Mouse (Mus musculus) MEL (cell line): Measurements from ENCODE around the gene Ldb1. TPM values are rescaled to one million over a fixed set of nuclear protein-coding genes. Genes with fewer than 3 reads are reported as not detected.

ENCODE experiments used
- DNase-seq: peaks from one replicate; pipeline ENCODE4 v3.0.0; 2011; ENCODE audit warnings: low read depth, low spot score
- H3K27ac ChIP-seq: 2 replicates; pipeline ENCODE4 v1.5.1; 2012; ENCODE audit warnings: low read depth, mild to moderate bottlenecking, control low read depth, low read length, moderate library complexity; ENCODE audit not compliant: control insufficient read depth
- H3K27me3 ChIP-seq, 2 experiments: fragments of 150-350 bp in 1 of 2; sonication (generic) in 1 of 2; 2 replicates each; pipeline ENCODE4 v1.6.1; 2012; ENCODE audit warnings: low read length in 2 of 2, mild to moderate bottlenecking in 2 of 2, improper control_type of control experiment in 1 of 2, moderate library complexity in 1 of 2; ENCODE audit not compliant: insufficient read depth in 2 of 2, control insufficient read depth in 1 of 2
- H3K36me3 ChIP-seq, 2 experiments: 2 replicates each; pipeline ENCODE4 v1.6.1; 2012 to 2014; ENCODE audit warnings: low read length in 2 of 2, improper control_type of control experiment in 1 of 2, inconsistent platforms in 1 of 2, mild to moderate bottlenecking in 1 of 2; ENCODE audit not compliant: insufficient read depth in 2 of 2, control insufficient read depth in 1 of 2
- H3K4me1 ChIP-seq, 2 experiments: fragments of 150-350 bp in 1 of 2; sonication (generic) in 1 of 2; 2 replicates each; pipeline ENCODE4 v1.6.1; 2012; ENCODE audit warnings: low read length in 2 of 2, improper control_type of control experiment in 1 of 2, mild to moderate bottlenecking in 1 of 2; ENCODE audit not compliant: insufficient read depth in 2 of 2, control insufficient read depth in 1 of 2
- H3K4me3 ChIP-seq, 2 experiments: fragments of 150-350 bp in 1 of 2; sonication (generic) in 1 of 2; 2 replicates each; pipeline ENCODE4 v1.5.1; 2012; ENCODE audit warnings: low read depth in 2 of 2, low read length in 2 of 2, mild to moderate bottlenecking in 2 of 2, moderate library complexity in 2 of 2, control low read depth in 1 of 2, improper control_type of control experiment in 1 of 2; ENCODE audit not compliant: control insufficient read depth in 1 of 2, insufficient read depth in 1 of 2
- H3K79me2 ChIP-seq: 2 replicates; pipeline ENCODE4 v1.6.1; 2012; ENCODE audit warnings: mild to moderate bottlenecking, low read length, moderate library complexity; ENCODE audit not compliant: control insufficient read depth, poor library complexity, insufficient read depth
- H3K9ac ChIP-seq: 2 replicates; pipeline ENCODE4 v1.6.1; 2012; ENCODE audit warnings: low read depth, mild to moderate bottlenecking, control low read depth, low read length, moderate library complexity; ENCODE audit not compliant: control insufficient read depth, poor library complexity, severe bottlenecking
- H3K9me3 ChIP-seq: fragments of 150-350 bp; sonication (generic); replicated peaks from 2 replicates; pipeline ENCODE4 v1.6.1; 2012; ENCODE audit warnings: mild to moderate bottlenecking, low read length, improper control_type of control experiment, moderate library complexity; ENCODE audit not compliant: insufficient read depth
- CHD1 ChIP-seq: IDR thresholded peaks from 2 replicates; pipeline ENCODE4 v1.6.1; 2012; ENCODE audit warnings: low read depth, mild to moderate bottlenecking, inconsistent platforms, low read length, improper control_type of control experiment
- CTCF ChIP-seq, 3 experiments: IDR thresholded peaks in 2 of 3; conservative IDR thresholded peaks in 1 of 3; 2 replicates each; pipeline ENCODE4 v1.5.1; 2011 to 2012; ENCODE audit warnings: low read length in 3 of 3, low read depth in 2 of 3, mild to moderate bottlenecking in 2 of 3, improper control_type of control experiment in 1 of 3, inconsistent platforms in 1 of 3, mixed read lengths in 1 of 3, moderate library complexity in 1 of 3; ENCODE audit not compliant: control insufficient read depth in 1 of 3, insufficient read depth in 1 of 3, poor library complexity in 1 of 3, severe bottlenecking in 1 of 3
- GATA1 ChIP-seq: IDR thresholded peaks from 2 replicates; pipeline ENCODE4 v1.6.1; 2011; ENCODE audit warnings: low read depth, low read length, improper control_type of control experiment
- JUND ChIP-seq: IDR thresholded peaks from 2 replicates; pipeline ENCODE4 v1.6.1; 2011; ENCODE audit warnings: low read depth, mild to moderate bottlenecking, improper control_type of control experiment, low read length
- KAT2A ChIP-seq: conservative IDR thresholded peaks from 2 replicates; pipeline ENCODE4 v1.6.1; 2012; ENCODE audit warnings: low read depth, low read length, improper control_type of control experiment, inconsistent platforms
- MAFK ChIP-seq: IDR thresholded peaks from 2 replicates; pipeline ENCODE4 v1.6.1; 2011; ENCODE audit warnings: low read depth, mild to moderate bottlenecking, low read length, improper control_type of control experiment, borderline replicate concordance
- MAZ ChIP-seq: IDR thresholded peaks from 2 replicates; pipeline ENCODE4 v1.6.1; 2012; ENCODE audit warnings: low read depth, mild to moderate bottlenecking, inconsistent platforms, low read length, improper control_type of control experiment
- MXI1 ChIP-seq: IDR thresholded peaks from 2 replicates; pipeline ENCODE4 v1.6.1; 2011; ENCODE audit warnings: mild to moderate bottlenecking, low read depth, low read length, improper control_type of control experiment
- MYB ChIP-seq: IDR thresholded peaks from 2 replicates; pipeline ENCODE4 v1.6.1; 2011; ENCODE audit warnings: mild to moderate bottlenecking, low read depth, low read length, improper control_type of control experiment
- MYC ChIP-seq: IDR thresholded peaks from 2 replicates; pipeline ENCODE4 v1.6.1; 2011; ENCODE audit warnings: low read depth, mild to moderate bottlenecking, low read length, improper control_type of control experiment, moderate library complexity
- POLR2A ChIP-seq, 2 experiments: IDR thresholded peaks; 2 replicates each; pipeline ENCODE4 v1.6.1; 2011 to 2012; ENCODE audit warnings: low read length in 2 of 2, mild to moderate bottlenecking in 2 of 2, control low read depth in 1 of 2, improper control_type of control experiment in 1 of 2, low read depth in 1 of 2, moderate library complexity in 1 of 2; ENCODE audit not compliant: control insufficient read depth in 1 of 2, insufficient read depth in 1 of 2, poor library complexity in 1 of 2
- POLR2AphosphoS2 ChIP-seq: IDR thresholded peaks from 2 replicates; pipeline ENCODE4 v1.6.1; 2011; ENCODE audit warnings: low read length, improper control_type of control experiment
- POLR2AphosphoS5 ChIP-seq: IDR thresholded peaks from 2 replicates; pipeline ENCODE4 v1.6.1; 2012; ENCODE audit warnings: low read depth, borderline replicate concordance, mild to moderate bottlenecking, inconsistent platforms, low read length, moderate library complexity, mixed read lengths
- RAD21 ChIP-seq: IDR thresholded peaks from 2 replicates; pipeline ENCODE4 v1.6.1; 2011; ENCODE audit warnings: mild to moderate bottlenecking, low read depth, low read length, improper control_type of control experiment
- RCOR1 ChIP-seq: IDR thresholded peaks from 2 replicates; pipeline ENCODE4 v1.6.1; 2012; ENCODE audit warnings: low read depth, mild to moderate bottlenecking, inconsistent platforms, low read length, improper control_type of control experiment
- SIN3A ChIP-seq: IDR thresholded peaks from 2 replicates; pipeline ENCODE4 v1.6.1; 2012; ENCODE audit warnings: low read length, improper control_type of control experiment, inconsistent platforms
- SMC3 ChIP-seq: IDR thresholded peaks from 2 replicates; pipeline ENCODE4 v1.6.1; 2011; ENCODE audit warnings: low read depth, low read length, improper control_type of control experiment
- TBP ChIP-seq: IDR thresholded peaks from 2 replicates; pipeline ENCODE4 v1.8.0; 2011; ENCODE audit warnings: low read depth, low read length, improper control_type of control experiment
- UBTF ChIP-seq: IDR thresholded peaks from 2 replicates; pipeline ENCODE4 v1.6.1; 2012; ENCODE audit warnings: low read depth, mild to moderate bottlenecking, inconsistent platforms, low read length, improper control_type of control experiment, moderate library complexity, borderline replicate concordance; ENCODE audit not compliant: insufficient read depth
- USF1 ChIP-seq: IDR thresholded peaks from 2 replicates; pipeline ENCODE4 v1.6.1; 2014; ENCODE audit warnings: low read depth, mild to moderate bottlenecking, inconsistent platforms, low read length, improper control_type of control experiment, moderate library complexity
- USF2 ChIP-seq, 2 experiments: IDR thresholded peaks; 2 replicates each; pipeline ENCODE4 v1.6.1; 2011 to 2012; ENCODE audit warnings: improper control_type of control experiment in 2 of 2, low read length in 2 of 2, borderline replicate concordance in 1 of 2, inconsistent platforms in 1 of 2, low read depth in 1 of 2, mild to moderate bottlenecking in 1 of 2; ENCODE audit not compliant: insufficient read depth in 1 of 2
- ZC3H11A ChIP-seq: IDR thresholded peaks from 2 replicates; pipeline ENCODE4 v1.6.1; 2012; ENCODE audit warnings: low read depth, mild to moderate bottlenecking, inconsistent platforms, low read length, improper control_type of control experiment
- ZNF384 ChIP-seq: IDR thresholded peaks from 2 replicates; pipeline ENCODE4 v1.6.1; 2012; ENCODE audit warnings: low read depth, mild to moderate bottlenecking, inconsistent platforms, low read length, improper control_type of control experiment
- polyA plus RNA-seq, 2 experiments: library from polyadenylated mRNA; stranded (reverse) in 1 of 2; unstranded in 1 of 2; fragments of >175 nt in 1 of 2; fragments of >200 nt in 1 of 2; gene quantifications; 2 replicates each; pipeline versions ENCODE4 v1.2.1 to v1.2.4; 2012; ENCODE audit warnings: low replicate concordance in 2 of 2, low read depth in 1 of 2; ENCODE audit not compliant: insufficient read length in 2 of 2, insufficient read depth in 1 of 2, missing spikeins in 1 of 2
- total RNA-seq: library from RNA; depleted of rRNA; stranded (reverse); fragments of 300-350 nt; gene quantifications from 2 replicates; pipeline ENCODE4 v1.2.3, GENCODE M21; 2012

The Ldb1 gene
- total and polyA plus RNA-seq, 3 experiments = 357 to 842 (median 632) TPM

DNA sequence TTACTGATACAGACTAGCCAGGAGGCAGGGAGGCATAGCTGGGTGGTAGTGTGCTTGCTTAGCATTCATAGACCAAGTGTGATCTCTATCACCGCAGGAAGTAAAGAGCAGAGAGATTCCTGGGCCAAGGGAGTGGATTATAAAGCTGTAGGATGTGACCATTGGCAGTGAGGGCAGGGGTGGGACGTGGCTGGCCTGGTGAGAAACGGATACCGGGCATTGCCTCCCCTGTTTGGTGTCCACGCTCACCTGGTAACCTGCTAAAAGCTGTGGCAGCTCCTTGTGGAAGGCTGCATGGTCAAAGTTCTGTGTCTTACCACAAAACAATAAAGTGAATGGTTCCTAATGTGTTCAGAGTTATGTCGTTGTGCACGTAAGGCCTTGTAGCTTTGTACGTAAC is 40.2 kb upstream of the Ldb1 start:
- Histone ChIP-seq H3K27ac (no peak overlapping the region), H3K79me2 (peaks cover 4% of the 10 kb centered on the region; the same call in 1 of the 2 replicates), H3K4me1 (no peaks in the 10 kb centered on the region), H3K4me3 (no peak overlapping the region), H3K9me3 (no peaks in the 10 kb centered on the region), H3K27me3 (no peaks in the 10 kb centered on the region), H3K9ac (no peak overlapping the region), H3K36me3 (peaks cover 0 to 37% of the 10 kb centered on the region in 2 experiments; a peak in 2 of 4 replicates)
- peak; percentile 40 for DNase-seq
- no peak for TF ChIP-seq ZC3H11A
- no peak for TF ChIP-seq MXI1
- no peak for TF ChIP-seq CTCF (IDR thresholded peaks at IDR 0.05 in 2 of 3, conservative IDR thresholded peaks at IDR 0.05 in 1 of 3; ENCODE audit: control insufficient read depth in 1 of 3, insufficient read depth in 1 of 3, low read depth in 2 of 3, low read length in 3 of 3, poor library complexity in 1 of 3, severe bottlenecking in 1 of 3)
- TF ChIP-seq POLR2AphosphoS2 = peak; percentile 53; the same call in 1 of the 2 replicates
- no peak for TF ChIP-seq CHD1
- TF ChIP-seq UBTF = no peak
- TF ChIP-seq ZNF384 = no peak
- TF ChIP-seq RAD21 = no peak
- TF ChIP-seq RCOR1 = no peak
- peak in 1 of 2 experiments; percentile 31; a peak in 2 of 4 replicates for TF ChIP-seq POLR2A (IDR thresholded peaks at IDR 0.05; ENCODE audit: control insufficient read depth in 1 of 2, insufficient read depth in 1 of 2, low read depth in 1 of 2, low read length in 2 of 2, poor library complexity in 1 of 2)

DNA sequence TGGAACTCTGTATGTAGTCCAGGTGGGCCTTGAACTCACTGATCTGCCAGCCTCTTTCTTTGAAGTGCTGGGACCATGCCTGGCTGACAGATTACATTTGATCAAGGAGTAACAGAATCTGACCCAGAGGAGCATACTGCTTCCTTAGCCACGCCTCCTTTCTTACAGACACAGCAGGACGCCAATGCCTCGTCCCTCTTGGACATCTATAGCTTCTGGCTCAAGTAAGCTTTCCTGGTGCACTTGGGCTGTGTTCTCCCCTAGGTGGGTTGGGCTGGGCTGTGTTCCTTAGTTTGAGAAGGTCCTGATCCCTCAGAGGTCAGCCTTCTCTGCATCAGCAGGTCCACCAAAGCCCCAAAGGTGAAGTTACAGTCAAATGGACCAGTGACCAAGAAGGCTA is 33.5 kb upstream of the Ldb1 start:
- no peak for DNase-seq
- Histone ChIP-seq H3K36me3 (peaks cover 16 to 36% of the 10 kb centered on the region in 2 experiments), H3K27ac (no peak overlapping the region), H3K4me1 (peaks cover 2 to 10% of the 10 kb centered on the region in 2 experiments; a peak in 3 of 4 replicates), H3K79me2 (peaks cover 44% of the 10 kb centered on the region), H3K4me3 (no peak overlapping the region), H3K27me3 (no peaks in the 10 kb centered on the region), H3K9me3 (no peaks in the 10 kb centered on the region), H3K9ac (no peak overlapping the region; the same call in 1 of the 2 replicates)
- TF ChIP-seq JUND (no peak), POLR2AphosphoS5 (no peak), CHD1 (no peak), POLR2A (IDR thresholded peaks at IDR 0.05; ENCODE audit: control insufficient read depth in 1 of 2, insufficient read depth in 1 of 2, low read depth in 1 of 2, low read length in 2 of 2, poor library complexity in 1 of 2) (no peak), MYB (no peak), MXI1 (no peak), RCOR1 (no peak), MAFK (no peak), GATA1 (no peak), USF2 (IDR thresholded peaks at IDR 0.05; ENCODE audit: borderline replicate concordance in 1 of 2, insufficient read depth in 1 of 2, low read depth in 1 of 2, low read length in 2 of 2) (no peak), MYC (no peak), TBP (no peak), UBTF (no peak), MAZ (no peak), KAT2A (no peak), SIN3A (no peak), RAD21 (no peak), USF1 (no peak), SMC3 (no peak)
